Mouse (Mus musculus) megakaryocyte, adult 5-6 weeks (primary cell): ENCODE results near the gene Trim21. TPM values are rescaled to one million over a fixed set of nuclear protein-coding genes. Genes with fewer than 3 reads are reported as not detected.

Experiments used
- ATAC-seq: 2 replicates; pipeline ENCODE4 v1.8.0; 2016; ENCODE audit warnings: mild to moderate bottlenecking, inconsistent platforms; ENCODE audit not compliant: poor library complexity, severe bottlenecking
- total RNA-seq, 2 experiments: library from RNA; stranded (forward) in 1 of 2; stranded (reverse) in 1 of 2; fragments of 153-499, 151-499 nt in 1 of 2; fragments of 221-1000, 200-1000 nt in 1 of 2; gene quantifications; 2 replicates each; pipeline versions ENCODE4 v1.2.3 to v1.2.4; 2015 to 2017

Gene Trim21
- total RNA-seq, 2 experiments from 2014 or later = 16.5 to 53.9 TPM

DNA sequence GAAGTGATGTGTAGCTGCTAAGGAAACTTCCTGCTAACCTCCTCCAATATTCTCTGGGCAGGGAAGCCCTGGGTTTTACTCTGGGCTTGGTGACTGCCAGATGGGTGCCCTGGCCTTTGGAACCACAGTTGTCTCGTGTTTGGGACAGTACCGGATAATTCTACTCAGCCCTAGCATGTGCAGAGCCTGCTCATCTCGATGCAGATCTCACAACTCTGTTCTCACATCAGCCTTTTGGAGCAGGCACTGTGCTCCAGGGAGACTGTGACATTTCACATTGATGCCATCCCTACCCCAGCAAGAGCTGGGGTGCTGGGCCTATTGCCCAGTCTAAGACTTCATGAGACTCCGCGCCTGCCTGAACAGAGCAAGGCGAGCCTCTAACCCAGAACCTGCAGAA, 56.6 kb downstream of the Trim21 start:
- no peak for ATAC-seq

GRCm38 (mm10) chr7:102508066-102508465, 57.2 kb downstream of the Trim21 start:
- ATAC-seq = no peak

Other genes with a start within 250 kb of the Trim21 start
- 161 and 172 TPM in 2 replicates for gene Rrm1, start 123.8 kb downstream of the Trim21 start, total RNA-seq (2015)
- gene Rrm1, start 123.8 kb downstream of the Trim21 start, total RNA-seq (2017) = 413 and 515 TPM in 2 replicates
- gene Olfr543, start 83.8 kb downstream of the Trim21 start, total RNA-seq (2015) = not detected in 2 replicates
- gene Olfr543, start 83.8 kb downstream of the Trim21 start, total RNA-seq (2017) = not detected in 2 replicates
- not detected in 2 replicates for gene Olfr544, start 77.2 kb downstream of the Trim21 start, total RNA-seq (2015)
- 0.04 TPM in 1 of 2 replicates, not detected in the other for gene Olfr544, start 77.2 kb downstream of the Trim21 start, total RNA-seq (2017)
- gene Olfr545, start 65.9 kb downstream of the Trim21 start, total RNA-seq (2015) = not detected in 2 replicates
- gene Olfr545, start 65.9 kb downstream of the Trim21 start, total RNA-seq (2017) = not detected in 2 replicates
- not detected in 2 replicates for gene Olfr547, start 30.7 kb downstream of the Trim21 start, total RNA-seq (2015)
- not detected in 2 replicates for gene Olfr547, start 30.7 kb downstream of the Trim21 start, total RNA-seq (2017)
- gene Olfr548-ps1, start 24.6 kb downstream of the Trim21 start, total RNA-seq (2015) = not detected in 2 replicates
- not detected in 2 replicates for gene Olfr548-ps1, start 24.6 kb downstream of the Trim21 start, total RNA-seq (2017)
- not detected in 2 replicates for gene Olfr549, start 15.6 kb downstream of the Trim21 start, total RNA-seq (2015)
- gene Olfr549, start 15.6 kb downstream of the Trim21 start, total RNA-seq (2017) = not detected in 2 replicates
- gene Olfr550, start 6.0 kb upstream of the Trim21 start, total RNA-seq (2015) = 0.45 TPM in 1 of 2 replicates, not detected in the other
- gene Olfr550, start 6.0 kb upstream of the Trim21 start, total RNA-seq (2017) = not detected in 2 replicates
- not detected in 2 replicates for gene Olfr551, start 26.4 kb upstream of the Trim21 start, total RNA-seq (2015)
- gene Olfr551, start 26.4 kb upstream of the Trim21 start, total RNA-seq (2017) = not detected in 2 replicates
- not detected in 2 replicates for gene Olfr552, start 32.3 kb upstream of the Trim21 start, total RNA-seq (2015)
- not detected in 2 replicates for gene Olfr552, start 32.3 kb upstream of the Trim21 start, total RNA-seq (2017)
- gene Olfr553, start 52.7 kb upstream of the Trim21 start, total RNA-seq (2015) = not detected in 2 replicates
- not detected in 2 replicates for gene Olfr553, start 52.7 kb upstream of the Trim21 start, total RNA-seq (2017)
- gene Olfr554, start 72.9 kb upstream of the Trim21 start, total RNA-seq (2015) = not detected in 2 replicates
- gene Olfr554, start 72.9 kb upstream of the Trim21 start, total RNA-seq (2017) = not detected in 2 replicates
- not detected in 2 replicates for gene Olfr555, start 93.3 kb upstream of the Trim21 start, total RNA-seq (2015)
- gene Olfr555, start 93.3 kb upstream of the Trim21 start, total RNA-seq (2017) = not detected in 2 replicates
- not detected in 2 replicates for gene Olfr556, start 99.4 kb upstream of the Trim21 start, total RNA-seq (2015)
- not detected in 2 replicates for gene Olfr556, start 99.4 kb upstream of the Trim21 start, total RNA-seq (2017)
- gene Trim68, start 121.8 kb upstream of the Trim21 start, total RNA-seq (2015) = 3.5 and 3.7 TPM in 2 replicates
- gene Trim68, start 121.8 kb upstream of the Trim21 start, total RNA-seq (2017) = 2.9 and 3.4 TPM in 2 replicates
- gene Olfr557, start 130.4 kb upstream of the Trim21 start, total RNA-seq (2015) = not detected in 2 replicates
- not detected in 2 replicates for gene Olfr557, start 130.4 kb upstream of the Trim21 start, total RNA-seq (2017)
- gene Olfr558, start 136.7 kb upstream of the Trim21 start, total RNA-seq (2015) = not detected in 2 replicates
- not detected in 2 replicates for gene Olfr558, start 136.7 kb upstream of the Trim21 start, total RNA-seq (2017)
- not detected in 2 replicates for gene Olfr33, start 153.6 kb upstream of the Trim21 start, total RNA-seq (2015)
- not detected in 2 replicates for gene Olfr33, start 153.6 kb upstream of the Trim21 start, total RNA-seq (2017)
- gene Olfr559, start 162.0 kb upstream of the Trim21 start, total RNA-seq (2015) = not detected in 2 replicates
- not detected in 2 replicates for gene Olfr559, start 162.0 kb upstream of the Trim21 start, total RNA-seq (2017)
- not detected in 2 replicates for gene Olfr560, start 193.9 kb upstream of the Trim21 start, total RNA-seq (2015)
- not detected in 2 replicates for gene Olfr560, start 193.9 kb upstream of the Trim21 start, total RNA-seq (2017)
- not detected in 2 replicates for gene Olfr78, start 194.0 kb upstream of the Trim21 start, total RNA-seq (2015)
- gene Olfr78, start 194.0 kb upstream of the Trim21 start, total RNA-seq (2017) = not detected in 2 replicates
- not detected in 2 replicates for gene Olfr561, start 205.7 kb upstream of the Trim21 start, total RNA-seq (2015)
- not detected in 2 replicates for gene Olfr561, start 205.7 kb upstream of the Trim21 start, total RNA-seq (2017)
- not detected in 2 replicates for gene Olfr564, start 238.0 kb upstream of the Trim21 start, total RNA-seq (2015)
- gene Olfr564, start 238.0 kb upstream of the Trim21 start, total RNA-seq (2017) = not detected in 2 replicates